Mouse (Mus musculus): ENCODE measurements around the gene Scamp4. TPM values are rescaled to one million over a fixed set of nuclear protein-coding genes. Genes with fewer than 3 reads are reported as not detected.

Gene Scamp4
- total RNA-seq (2015; ENCODE audit: low replicate concordance) (8.8 and 10.5 TPM in 2 replicates), total RNA-seq (2017; ENCODE audit: low replicate concordance) (2.3 and 6.9 TPM in 2 replicates)

- peak; percentile 90 for ATAC-seq (replicated peaks; ENCODE audit: low FRiP score, poor library complexity, severe bottlenecking)
Observed at GRCm38 (mm10) chr10:80602698-80603325, at the start of gene Scamp4, which contains the start of gene Adat3. Scamp4 (plus strand) TSS chr10:80602872. Adat3 (plus strand) TSS chr10:80602880.

- ATAC-seq (replicated peaks; ENCODE audit: low FRiP score, poor library complexity, severe bottlenecking): peak; percentile 88
Observed at GRCm38 (mm10) chr10:80553575-80553974, 49.1 kb upstream of the Scamp4 start.

- peak; percentile 31 for ATAC-seq (replicated peaks; ENCODE audit: low FRiP score, poor library complexity, severe bottlenecking)
Observed at GRCm38 (mm10) chr10:80553997-80554396, 48.7 kb upstream of the Scamp4 start.

- ATAC-seq (replicated peaks; ENCODE audit: low FRiP score, poor library complexity, severe bottlenecking): peak; percentile 39; the same call in 1 of the 2 replicates
Observed at GRCm38 (mm10) chr10:80557346-80557965, 45.2 kb upstream of the Scamp4 start.

- no peak for ATAC-seq (replicated peaks; ENCODE audit: low FRiP score, poor library complexity, severe bottlenecking)
Observed at GRCm38 (mm10) chr10:80559431-80559830, 43.2 kb upstream of the Scamp4 start.

GRCm38 (mm10) chr10:80560621-80561020 is 42.1 kb upstream of the Scamp4 start:
- no peak for ATAC-seq (replicated peaks; ENCODE audit: low FRiP score, poor library complexity, severe bottlenecking)

- ATAC-seq (replicated peaks; ENCODE audit: low FRiP score, poor library complexity, severe bottlenecking): peak; percentile 84
Observed at GRCm38 (mm10) chr10:80561116-80561944, 41.3 kb upstream of the Scamp4 start, which contains the start of gene Rexo1. Rexo1 (minus strand) TSS chr10:80561560.

- ATAC-seq (replicated peaks; ENCODE audit: low FRiP score, poor library complexity, severe bottlenecking): peak; percentile 52
Observed at GRCm38 (mm10) chr10:80566375-80567092, 36.1 kb upstream of the Scamp4 start.

GRCm38 (mm10) chr10:80568876-80569275 is 33.8 kb upstream of the Scamp4 start:
- ATAC-seq (replicated peaks; ENCODE audit: low FRiP score, poor library complexity, severe bottlenecking): no peak

GRCm38 (mm10) chr10:80569664-80570066 is 33.0 kb upstream of the Scamp4 start:
- ATAC-seq (replicated peaks; ENCODE audit: low FRiP score, poor library complexity, severe bottlenecking): peak; percentile 77

- ATAC-seq (replicated peaks; ENCODE audit: low FRiP score, poor library complexity, severe bottlenecking): no peak
Observed at GRCm38 (mm10) chr10:80570419-80570818, 32.3 kb upstream of the Scamp4 start.

GRCm38 (mm10) chr10:80570871-80571836 is 31.5 kb upstream of the Scamp4 start:
- ATAC-seq (replicated peaks; ENCODE audit: low FRiP score, poor library complexity, severe bottlenecking): peak; percentile 33

- peak; percentile 41 for ATAC-seq (replicated peaks; ENCODE audit: low FRiP score, poor library complexity, severe bottlenecking)
Observed at GRCm38 (mm10) chr10:80572477-80572876, 30.2 kb upstream of the Scamp4 start.

GRCm38 (mm10) chr10:80573944-80574343 is 28.7 kb upstream of the Scamp4 start:
- no peak for ATAC-seq (replicated peaks; ENCODE audit: low FRiP score, poor library complexity, severe bottlenecking)

- ATAC-seq (replicated peaks; ENCODE audit: low FRiP score, poor library complexity, severe bottlenecking): no peak
Observed at GRCm38 (mm10) chr10:80574896-80575295, 27.8 kb upstream of the Scamp4 start.

GRCm38 (mm10) chr10:80575925-80576324 is 26.7 kb upstream of the Scamp4 start:
- no peak for ATAC-seq (replicated peaks; ENCODE audit: low FRiP score, poor library complexity, severe bottlenecking)

- no peak for ATAC-seq (replicated peaks; ENCODE audit: low FRiP score, poor library complexity, severe bottlenecking)
Observed at GRCm38 (mm10) chr10:80576351-80577194, 26.1 kb upstream of the Scamp4 start.
